Mouse (Mus musculus): Measurements from ENCODE around the gene Stat3.

The Stat3 gene

GRCm38 (mm10) chr11:100962371-100962911, 23.1 kb upstream of the Stat3 start:
- DNase-seq: no peak

DNA sequence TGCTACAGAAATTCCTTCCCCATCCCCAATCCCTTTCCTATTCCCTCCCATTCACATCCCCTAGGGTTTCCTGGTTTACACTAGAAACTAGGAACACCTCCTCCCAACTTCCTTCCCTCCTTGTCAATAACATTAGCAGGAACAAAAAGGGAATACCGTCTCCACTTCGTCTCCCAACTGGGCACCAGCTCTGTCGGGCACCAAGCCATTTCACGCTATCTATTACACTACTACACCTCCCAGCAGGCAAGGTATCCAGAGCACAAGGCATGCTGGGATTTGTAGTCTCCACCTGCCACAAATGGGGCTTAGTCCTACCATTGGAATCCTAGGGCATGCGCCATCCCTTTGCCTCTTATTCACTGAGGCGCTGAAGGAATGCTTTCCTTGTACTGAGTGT, 21.2 kb upstream of the Stat3 start:
- no peak for DNase-seq

- no peak for DNase-seq
Measured at GRCm38 (mm10) chr11:100959826-100960225, 20.5 kb upstream of the Stat3 start.

GRCm38 (mm10) chr11:100959464-100959810, 20.1 kb upstream of the Stat3 start:
- DNase-seq: peak; percentile 74

DNA sequence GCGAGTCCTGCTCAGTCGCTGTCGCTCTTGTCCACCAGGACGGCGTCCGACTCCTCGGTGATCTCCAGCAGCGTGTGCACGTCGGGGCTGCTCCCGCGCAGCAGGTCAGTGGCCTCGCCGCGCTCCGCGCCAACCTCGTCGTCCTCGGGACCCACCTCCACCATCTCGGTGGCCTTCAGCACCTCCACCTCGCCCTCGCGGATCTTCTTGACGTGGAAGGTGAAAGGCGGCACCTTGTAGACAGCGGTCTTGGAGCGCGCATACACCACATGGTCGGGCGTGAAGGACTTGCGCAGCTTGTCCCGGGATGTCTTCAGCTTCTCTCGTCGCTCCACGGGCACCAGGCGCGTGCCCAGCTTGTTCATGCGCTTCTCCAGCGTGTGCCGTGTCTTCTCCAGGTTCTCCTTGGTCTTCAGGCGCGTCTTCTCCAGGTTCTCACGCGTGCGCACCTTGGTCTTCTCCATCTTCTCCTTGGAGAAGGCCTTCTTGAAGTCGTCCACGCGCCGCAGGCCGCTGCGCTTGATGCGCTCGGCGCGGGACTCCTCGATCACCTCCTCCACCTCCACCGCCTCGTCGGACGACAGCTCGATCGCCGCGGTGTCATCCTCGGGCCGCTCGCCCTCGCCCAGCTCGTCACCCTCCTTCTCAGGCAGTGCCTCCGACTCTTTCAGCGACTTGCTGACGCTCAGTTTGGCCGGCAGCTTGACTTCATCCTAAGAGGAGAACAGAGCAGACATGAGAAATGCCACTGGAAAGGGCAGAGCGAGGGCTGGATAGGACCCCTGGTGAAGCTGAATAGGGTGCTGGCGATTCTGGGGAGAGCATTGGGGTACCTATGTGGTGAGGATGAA, 19.5 kb upstream of the Stat3 start:
- no peak for DNase-seq

DNA sequence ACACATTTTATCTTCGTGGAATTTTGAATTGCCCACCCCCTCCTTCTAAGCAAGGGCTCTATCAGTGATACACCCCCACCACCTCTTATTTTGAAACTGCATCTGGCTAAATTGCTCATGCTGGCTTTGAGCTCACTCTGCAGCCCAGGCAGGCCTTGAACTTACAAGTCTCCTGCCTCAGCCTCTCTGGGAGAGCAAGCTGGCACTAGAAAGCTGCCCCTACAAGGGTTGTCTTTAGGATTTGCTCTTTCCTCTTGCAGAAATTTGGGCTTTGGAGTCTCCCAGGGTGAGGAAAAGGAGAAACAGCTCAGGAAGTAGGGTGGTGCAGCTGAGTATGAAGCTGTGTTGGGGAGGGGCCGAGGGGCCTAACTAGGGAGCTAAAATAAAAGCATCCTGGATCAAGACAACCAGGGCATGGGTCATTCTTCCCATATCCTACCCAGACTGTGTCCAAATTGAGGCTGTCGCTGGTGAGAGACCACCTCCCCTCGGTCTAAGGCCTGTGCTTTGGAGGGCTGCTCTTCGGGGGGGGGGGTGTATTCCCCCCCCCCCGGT, 18.7 kb upstream of the Stat3 start:
- DNase-seq: no peak

GRCm38 (mm10) chr11:100957244-100957643, 17.9 kb upstream of the Stat3 start:
- peak; percentile 82 for DNase-seq

DNA sequence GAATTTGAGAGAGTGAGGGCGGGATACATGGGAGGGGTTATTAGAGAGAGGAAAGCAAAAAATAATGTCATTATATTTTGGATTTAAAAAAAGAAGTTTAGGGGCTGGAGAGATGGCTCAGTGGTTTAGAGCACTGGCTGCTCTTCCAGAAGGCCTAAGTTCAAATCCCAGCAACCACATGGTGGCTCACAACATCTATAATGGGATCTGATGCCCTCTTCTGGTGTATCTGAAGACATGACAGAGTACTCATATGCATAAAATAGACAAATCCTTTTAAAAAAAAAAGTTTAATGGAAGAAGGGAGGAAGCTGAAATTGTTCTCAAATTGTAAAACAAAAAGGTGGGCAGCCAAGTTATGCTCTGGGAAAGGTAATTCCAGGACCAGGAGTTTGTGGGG, 10.2 kb upstream of the Stat3 start:
- no peak for DNase-seq

DNA sequence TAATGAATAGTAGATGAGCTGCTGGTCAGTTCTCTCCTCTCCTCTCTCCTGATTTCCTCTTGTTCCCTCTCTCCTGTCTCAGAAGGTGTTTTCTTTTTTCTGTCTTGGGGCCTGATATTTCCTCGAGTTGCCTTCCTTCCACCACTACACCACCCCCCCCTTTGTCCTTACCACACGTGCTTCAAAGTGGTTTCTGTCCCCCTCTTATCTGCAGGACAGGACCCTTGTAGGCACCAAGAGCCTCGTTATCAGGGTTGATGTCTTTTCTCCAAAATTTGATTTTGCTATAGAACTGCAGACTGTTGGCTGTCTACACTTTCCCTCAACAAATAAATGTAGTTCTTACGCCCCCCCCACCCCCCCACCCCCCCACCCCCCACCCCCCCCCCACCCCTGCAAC, 9.0 kb upstream of the Stat3 start:
- DNase-seq: no peak

GRCm38 (mm10) chr11:100947548-100947947, 8.2 kb upstream of the Stat3 start:
- DNase-seq: peak; percentile 35

DNA sequence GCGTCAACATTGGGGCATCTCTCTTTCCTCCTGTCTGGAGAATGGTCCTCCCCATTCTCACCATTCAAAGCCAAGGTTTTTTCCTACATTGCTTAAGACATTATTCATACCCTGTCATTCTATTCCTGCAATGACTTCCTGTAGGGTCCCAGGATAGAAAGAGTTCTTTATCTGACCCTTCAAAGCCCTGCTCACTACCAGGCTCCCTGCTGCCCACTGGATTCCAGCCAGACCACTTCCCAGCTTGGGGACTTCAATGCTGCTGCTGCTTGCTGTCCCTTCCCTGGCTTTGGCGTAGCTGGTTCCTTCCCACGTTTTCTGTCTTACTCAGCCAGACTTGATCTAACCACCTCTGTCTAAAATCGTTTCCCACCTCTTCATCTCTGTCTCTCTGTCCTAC, 7.5 kb upstream of the Stat3 start:
- DNase-seq: no peak

GRCm38 (mm10) chr11:100942388-100942787, 3.0 kb upstream of the Stat3 start:
- no peak for DNase-seq

DNA sequence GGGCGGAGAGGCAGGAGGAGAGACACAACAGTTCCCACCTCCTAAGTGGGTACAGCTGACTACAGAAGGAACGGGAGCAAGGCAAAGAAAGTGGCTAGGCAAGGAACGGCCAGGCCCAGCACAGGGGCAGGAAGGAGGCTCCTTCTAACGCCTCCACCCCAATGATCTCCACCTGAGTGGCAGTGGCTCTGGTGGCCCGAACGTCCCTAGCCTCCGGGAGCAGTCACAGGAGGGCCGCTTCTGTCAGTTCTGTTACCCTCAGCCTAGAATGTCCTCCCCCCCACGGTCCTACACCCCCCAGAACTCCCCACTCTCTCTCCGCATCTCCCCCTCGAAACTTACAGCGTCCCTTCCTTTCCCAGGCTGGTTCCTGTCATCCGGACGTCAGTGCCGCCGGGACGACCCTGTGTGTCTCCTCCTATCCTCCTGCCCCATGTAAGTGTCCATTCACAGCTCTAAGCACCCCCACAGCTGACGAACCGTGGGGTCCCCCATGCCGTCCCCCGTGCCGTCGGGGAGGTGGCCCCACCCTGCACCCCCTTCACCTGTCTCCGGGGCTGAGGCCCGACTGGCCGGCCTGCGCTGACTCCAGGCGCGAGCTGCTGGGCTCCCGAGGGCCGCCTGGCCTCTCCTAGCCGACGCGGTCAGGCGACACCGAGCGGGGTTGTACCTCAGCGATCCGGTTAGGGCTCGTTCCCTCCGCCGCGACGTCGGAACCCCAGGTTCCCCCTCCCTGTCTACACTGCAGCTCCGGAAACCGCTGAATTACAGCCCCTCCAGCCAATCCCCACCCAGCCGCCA, 429 bp downstream of the Stat3 start:
- DNase-seq: no peak

GRCm38 (mm10) chr11:100938112-100938511, 1.2 kb downstream of the Stat3 start:
- DNase-seq: peak; percentile 25

GRCm38 (mm10) chr11:100937295-100937694, 2.0 kb downstream of the Stat3 start:
- DNase-seq: no peak

DNA sequence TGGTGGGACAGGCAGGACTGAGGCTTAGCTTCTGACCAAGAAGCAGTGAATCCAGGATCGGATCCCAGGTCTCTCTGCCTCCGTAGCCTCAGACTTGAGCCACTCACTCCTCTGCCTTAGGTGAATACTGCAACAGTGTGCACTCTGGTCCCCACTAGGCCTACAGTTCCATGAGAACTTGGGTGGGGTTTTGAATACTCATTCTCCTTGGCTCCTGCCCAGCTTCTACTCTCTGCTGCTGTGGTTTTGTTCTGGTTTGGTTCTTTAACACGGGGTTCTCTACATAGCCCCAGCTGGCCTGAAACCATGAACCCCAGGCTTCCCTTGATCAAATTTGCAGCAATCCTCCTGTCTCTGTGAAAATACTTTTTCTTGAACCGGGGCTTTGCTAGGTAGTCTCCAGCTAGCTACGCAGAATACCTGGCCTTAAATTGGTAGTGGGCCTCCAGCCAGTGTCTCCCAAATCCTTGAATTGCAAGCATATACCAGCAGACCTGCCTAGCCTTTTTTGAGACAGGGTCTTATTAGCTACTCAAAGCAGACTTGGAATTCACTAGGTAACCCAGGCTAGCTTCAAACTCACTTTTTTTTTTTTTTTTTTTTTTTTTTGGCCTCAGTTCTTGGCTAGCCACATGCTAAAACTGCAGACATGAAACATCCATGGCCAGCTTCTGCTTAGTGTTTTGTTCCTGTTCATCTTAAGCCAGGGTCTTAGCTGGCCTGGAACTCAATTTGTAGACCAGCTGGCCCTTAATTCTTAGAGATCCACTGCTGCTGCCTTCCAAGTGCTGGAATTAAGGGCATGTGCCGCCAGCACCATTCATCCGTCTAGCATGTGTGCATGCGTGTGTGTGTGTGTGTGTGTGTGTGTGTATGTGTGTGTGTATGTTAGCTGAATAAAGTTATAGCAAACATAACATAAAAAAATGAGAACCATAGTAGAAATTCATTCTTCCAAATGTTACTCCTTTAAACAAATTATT, 3.7 kb downstream of the Stat3 start:
- DNase-seq: no peak

DNA sequence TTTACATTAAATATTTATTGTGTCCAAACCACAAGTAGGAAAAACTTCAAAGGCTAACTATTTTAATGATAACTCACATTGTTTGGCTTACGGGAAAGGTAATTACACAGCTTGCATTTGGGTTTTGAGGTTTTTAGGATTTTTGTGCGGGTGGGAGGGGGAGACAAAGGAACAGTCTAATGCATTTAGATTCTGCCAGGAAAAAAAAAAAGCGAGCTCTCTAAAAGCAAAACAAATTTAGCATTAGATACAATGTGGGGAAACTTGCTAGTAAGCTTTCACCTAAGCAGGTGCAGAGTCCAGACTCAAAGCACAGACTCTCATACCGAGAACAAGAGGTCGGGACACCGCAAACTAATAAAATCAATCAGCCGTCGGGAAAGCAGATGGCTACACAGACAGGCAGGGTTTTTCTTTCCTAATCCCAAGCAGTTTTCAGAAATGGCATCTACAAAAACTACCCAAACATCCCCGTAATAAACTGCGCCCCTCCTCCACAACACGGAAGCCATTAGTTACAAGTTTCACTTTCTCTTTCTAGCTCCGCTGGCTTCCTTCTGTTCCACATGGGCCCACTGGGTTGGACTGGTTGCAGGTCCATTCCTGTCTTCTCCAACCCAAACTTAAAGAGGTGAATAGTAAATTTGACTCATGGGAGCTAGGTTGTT, 8.0 kb downstream of the Stat3 start:
- peak; percentile 77 for DNase-seq

DNA sequence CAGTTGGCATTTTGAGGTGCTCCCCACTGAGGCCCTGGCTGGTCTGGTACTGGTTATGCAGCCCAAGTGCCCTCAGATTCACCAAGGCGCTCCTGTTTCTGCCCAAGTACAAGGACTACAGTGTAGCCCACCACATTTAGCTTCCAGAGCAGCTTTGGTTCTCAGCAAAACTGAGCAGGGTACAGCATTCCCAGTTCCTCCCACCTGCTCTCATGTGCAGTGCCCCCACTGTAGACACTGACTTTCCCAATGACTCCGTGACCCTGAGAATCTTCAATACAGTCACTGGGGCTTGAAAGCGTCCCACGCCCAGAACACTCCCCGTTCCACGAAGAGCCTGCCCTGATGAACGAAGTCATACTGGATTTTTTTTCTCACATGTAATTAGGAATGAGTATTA, 8.7 kb downstream of the Stat3 start:
- peak; percentile 11 for DNase-seq

GRCm38 (mm10) chr11:100927386-100927785, 12.0 kb downstream of the Stat3 start:
- DNase-seq: no peak

GRCm38 (mm10) chr11:100924386-100924919, 14.9 kb downstream of the Stat3 start:
- no peak for DNase-seq

GRCm38 (mm10) chr11:100920887-100921624, 18.3 kb downstream of the Stat3 start:
- no peak for DNase-seq
